Mouse (Mus musculus) heart, embryonic 13.5 days (tissue): Measurements from ENCODE around the gene Noa1. TPM values are rescaled to one million over a fixed set of nuclear protein-coding genes. Genes with fewer than 3 reads are reported as not detected.

Experiments used
- ATAC-seq: fragments of 200-750 bp; cut with Nextera tagmentation; 2 replicates; pipeline ENCODE4 v1.8.0; 2017; ENCODE audit warnings: moderate TSS enrichment; ENCODE audit not compliant: insufficient number of reproducible peaks, low FRiP score, low TSS enrichment; ENCODE audit errors: extremely low read depth
- H3K27ac ChIP-seq: fragments of 300-500 bp; sonication (generic); replicated peaks from 2 replicates; pipeline ENCODE4 v1.5.1; 2015; ENCODE audit warnings: moderate library complexity, mild to moderate bottlenecking, inconsistent platforms
- H3K27me3 ChIP-seq: fragments of 300-500 bp; sonication (generic); replicated peaks from 2 replicates; pipeline ENCODE4 v1.6.1; 2015; ENCODE audit warnings: mild to moderate bottlenecking, inconsistent platforms
- H3K36me3 ChIP-seq: fragments of 300-500 bp; sonication (generic); 2 replicates; pipeline ENCODE4 v1.6.1; 2015; ENCODE audit warnings: mild to moderate bottlenecking, inconsistent platforms
- H3K4me1 ChIP-seq: fragments of 300-500 bp; sonication (generic); 2 replicates; pipeline ENCODE4 v1.6.1; 2015; ENCODE audit warnings: inconsistent platforms
- H3K4me2 ChIP-seq: fragments of 300-500 bp; sonication (generic); 2 replicates; pipeline ENCODE4 v1.6.1; 2015; ENCODE audit warnings: inconsistent platforms, mild to moderate bottlenecking, moderate library complexity
- H3K4me3 ChIP-seq: fragments of 300-500 bp; sonication (generic); 2 replicates; pipeline ENCODE4 v1.5.1; 2015; ENCODE audit warnings: moderate library complexity, mild to moderate bottlenecking, inconsistent platforms
- H3K9ac ChIP-seq: fragments of 300-500 bp; sonication (generic); 2 replicates; pipeline ENCODE4 v1.6.1; 2015; ENCODE audit warnings: inconsistent platforms, mild to moderate bottlenecking, moderate library complexity
- H3K9me3 ChIP-seq: fragments of 300-500 bp; sonication (generic); 2 replicates; pipeline ENCODE4 v1.6.1; 2016; ENCODE audit warnings: inconsistent platforms
- WGBS: fragments of 180-500 bp; shearing (Covaris S2); methylation state at CpG from one replicate; pipeline ENCODE4 v1.1.7; 2015; ENCODE audit warnings: mixed read lengths; 5-methylcytosine and 5-hydroxymethylcytosine counted together
- polyA plus RNA-seq: library from polyadenylated mRNA; unstranded; fragments of >200 nt; fragmentation: Nextera tagmentation; extraction: Ambion mirVana; gene quantifications from 2 replicates; pipeline ENCODE4 v1.2.1, GENCODE M21; 2015

The Noa1 gene
- polyA plus RNA-seq, 1 experiment from 2014 or later, result 18.8 TPM

DNA sequence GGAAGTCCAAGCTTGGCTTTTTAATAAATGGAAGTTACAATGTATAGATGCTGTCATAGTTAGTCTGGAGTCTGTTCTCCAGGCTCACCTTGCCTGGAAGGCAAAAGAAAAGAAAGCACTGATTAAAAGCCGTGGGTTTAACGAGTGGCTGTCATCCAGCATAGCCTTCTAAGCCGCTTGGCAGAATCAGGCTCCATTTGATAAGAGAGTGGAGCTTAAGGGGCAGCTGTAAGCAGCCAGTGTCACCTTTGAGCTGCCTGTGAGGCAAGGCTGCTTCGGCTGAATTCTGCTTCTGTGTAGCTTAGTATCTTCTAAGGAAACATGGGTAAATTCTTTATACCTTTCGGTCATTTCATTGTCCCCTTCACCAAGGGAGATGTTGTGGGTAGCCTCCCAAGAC, 23.0 kb downstream of the Noa1 start:
- no peak overlapping the region for H3K9ac ChIP-seq
- ATAC-seq, result no peak
- peaks cover 14% of the 10 kb centered on the region for H3K4me1 ChIP-seq
- WGBS, result 40% methylated on average over 5 of the region's 5 CpGs
- no peak overlapping the region for H3K4me2 ChIP-seq
- H3K4me3 ChIP-seq, result no peak overlapping the region
- peaks cover 77% of the 10 kb centered on the region for H3K36me3 ChIP-seq
- H3K27me3 ChIP-seq, result no peaks in the 10 kb centered on the region
- no peaks in the 10 kb centered on the region for H3K9me3 ChIP-seq
- 0 out of 2 replicates have a peak overlapping the region, but pooled peaks have one; percentile 25 for H3K27ac ChIP-seq

DNA sequence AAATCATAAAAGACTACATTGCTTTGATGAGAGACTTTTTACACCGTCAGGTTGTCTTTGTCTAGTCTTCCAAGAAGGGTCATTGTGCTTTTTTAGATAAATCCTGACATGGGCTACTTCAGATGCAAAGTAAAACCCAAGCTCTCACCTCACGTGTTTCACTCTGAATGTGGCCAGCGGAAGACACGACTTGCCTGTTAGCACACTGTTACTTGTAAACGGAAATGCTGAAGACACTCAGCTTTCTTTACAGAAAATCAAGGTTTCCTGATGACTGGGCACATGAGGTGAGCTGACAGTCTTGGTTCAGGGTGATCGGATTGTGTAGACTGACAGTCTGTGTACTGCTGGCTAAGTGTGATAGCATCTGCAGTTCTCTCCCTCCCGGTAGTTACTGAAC, 24.2 kb downstream of the Noa1 start:
- H3K4me1 ChIP-seq, result peaks cover 14% of the 10 kb centered on the region
- H3K27me3 ChIP-seq, result no peaks in the 10 kb centered on the region
- H3K36me3 ChIP-seq, result peaks cover 78% of the 10 kb centered on the region
- no peak overlapping the region for H3K27ac ChIP-seq
- H3K9ac ChIP-seq, result no peak overlapping the region
- ATAC-seq, result no peak
- no peak overlapping the region for H3K4me3 ChIP-seq
- H3K4me2 ChIP-seq, result no peak overlapping the region
- no peaks in the 10 kb centered on the region for H3K9me3 ChIP-seq
- WGBS, result 83% methylated on average over 7 of the region's 7 CpGs

DNA sequence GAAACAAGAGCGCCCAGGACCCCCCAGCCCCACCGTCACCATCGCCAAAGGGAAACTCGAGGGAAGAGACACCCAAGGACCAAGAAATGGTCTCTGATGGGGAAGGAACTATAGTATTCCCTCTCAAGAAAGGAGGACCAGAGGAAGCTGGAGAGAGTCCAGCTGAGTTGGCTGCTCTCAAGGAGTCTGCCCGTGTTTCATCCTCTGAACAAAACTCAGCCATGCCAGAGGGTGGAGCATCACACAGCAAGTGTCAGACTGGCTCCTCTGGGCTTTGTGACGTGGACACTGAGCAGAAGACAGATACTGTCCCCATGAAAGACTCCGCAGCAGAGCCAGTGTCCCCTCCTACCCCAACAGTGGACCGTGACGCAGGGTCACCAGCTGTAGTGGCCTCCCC, 27.6 kb downstream of the Noa1 start:
- no peak overlapping the region for H3K27ac ChIP-seq
- H3K27me3 ChIP-seq, result no peaks in the 10 kb centered on the region
- peaks cover 21% of the 10 kb centered on the region for H3K4me1 ChIP-seq
- peaks cover 79% of the 10 kb centered on the region for H3K36me3 ChIP-seq
- 92% methylated on average over 9 of the region's 9 CpGs for WGBS
- H3K4me2 ChIP-seq, result no peak overlapping the region
- H3K9ac ChIP-seq, result no peak overlapping the region
- no peak overlapping the region for H3K4me3 ChIP-seq
- no peak for ATAC-seq
- H3K9me3 ChIP-seq, result no peaks in the 10 kb centered on the region

DNA sequence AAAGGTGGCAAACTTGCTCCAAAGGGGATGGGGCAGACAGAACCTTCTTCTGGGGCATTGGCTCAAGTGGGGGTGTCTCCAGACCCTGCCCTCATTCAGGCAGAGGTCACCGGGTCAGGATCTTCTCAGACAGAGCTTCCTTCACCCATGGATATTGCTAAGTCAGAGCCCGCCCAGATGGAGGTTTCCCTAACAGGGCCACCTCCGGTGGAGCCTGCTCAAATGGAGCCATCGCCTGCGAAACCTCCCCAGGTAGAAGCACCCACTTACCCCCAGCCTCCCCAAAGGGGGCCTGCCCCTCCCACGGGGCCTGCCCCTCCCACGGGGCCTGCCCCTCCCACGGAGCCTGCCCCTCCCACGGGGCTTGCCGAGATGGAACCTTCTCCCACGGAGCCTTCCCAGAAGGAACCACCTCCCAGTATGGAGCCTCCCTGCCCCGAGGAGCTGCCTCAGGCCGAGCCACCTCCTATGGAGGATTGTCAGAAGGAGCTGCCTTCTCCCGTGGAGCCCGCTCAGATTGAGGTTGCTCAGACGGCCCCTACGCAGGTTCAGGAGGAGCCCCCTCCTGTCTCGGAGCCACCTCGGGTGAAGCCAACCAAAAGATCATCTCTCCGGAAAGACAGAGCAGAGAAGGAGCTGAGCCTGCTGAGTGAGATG, 28.2 kb downstream of the Noa1 start:
- ATAC-seq, result no peak
- Histone ChIP-seq H3K4me3 (no peak overlapping the region), H3K4me2 (no peak overlapping the region), H3K9me3 (no peaks in the 10 kb centered on the region), H3K27me3 (no peaks in the 10 kb centered on the region), H3K9ac (no peak overlapping the region), H3K27ac (no peak overlapping the region), H3K36me3 (peaks cover 84% of the 10 kb centered on the region), H3K4me1 (peaks cover 15% of the 10 kb centered on the region)
- 85% methylated on average over 20 of the region's 20 CpGs for WGBS

DNA sequence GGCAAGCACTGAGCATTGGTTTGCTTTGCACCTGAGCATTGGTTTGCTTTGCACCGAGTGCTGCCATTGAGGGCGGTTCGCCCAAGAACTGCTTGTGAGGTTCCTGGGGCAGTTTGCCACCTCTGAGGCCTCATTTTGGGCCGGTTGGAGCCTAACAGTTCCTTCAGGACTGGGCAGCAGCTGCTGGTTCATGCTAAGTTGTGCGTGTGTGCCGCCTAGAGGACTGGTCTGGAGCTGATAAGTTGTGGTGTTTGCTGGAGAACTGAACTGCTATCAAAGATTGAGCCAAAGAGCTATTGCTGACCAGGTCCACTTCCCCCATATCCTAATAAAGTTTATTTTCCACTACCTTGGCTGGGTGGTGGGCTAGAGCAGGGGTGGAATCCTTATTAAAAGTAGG, 32.7 kb downstream of the Noa1 start:
- H3K4me3 ChIP-seq, result no peak overlapping the region
- H3K4me1 ChIP-seq, result peaks cover 21% of the 10 kb centered on the region; the same call in 1 of the 2 replicates
- no peak overlapping the region for H3K4me2 ChIP-seq
- no peak for ATAC-seq
- peaks cover 97% of the 10 kb centered on the region for H3K36me3 ChIP-seq
- no peaks in the 10 kb centered on the region for H3K27me3 ChIP-seq
- H3K27ac ChIP-seq, result no peak overlapping the region
- 89% methylated on average over 6 of the region's 6 CpGs for WGBS
- H3K9ac ChIP-seq, result no peak overlapping the region
- H3K9me3 ChIP-seq, result no peaks in the 10 kb centered on the region

DNA sequence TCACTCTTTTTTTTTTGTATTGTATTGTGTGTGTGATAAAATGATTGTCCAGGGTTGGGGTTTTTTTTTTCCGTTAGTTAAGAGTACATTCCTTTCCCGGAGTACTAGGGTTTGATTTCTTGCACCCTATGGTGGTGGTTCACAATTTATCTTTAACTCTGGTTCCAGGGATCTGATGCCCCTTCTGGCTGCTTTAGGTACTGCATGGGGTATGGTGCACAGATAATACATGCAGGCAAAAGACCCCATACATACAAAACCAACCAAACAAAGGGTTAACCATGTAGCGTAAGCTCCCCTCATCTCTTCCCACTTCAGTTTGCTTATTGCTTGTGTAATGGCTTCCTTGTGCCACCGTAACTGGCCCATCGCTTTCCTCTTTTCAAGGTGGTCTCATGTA, 33.9 kb downstream of the Noa1 start:
- Histone ChIP-seq H3K27ac (no peak overlapping the region), H3K27me3 (no peaks in the 10 kb centered on the region), H3K9me3 (no peaks in the 10 kb centered on the region), H3K4me1 (peaks cover 25% of the 10 kb centered on the region; the same call in 1 of the 2 replicates), H3K4me2 (no peak overlapping the region), H3K36me3 (peaks cover 97% of the 10 kb centered on the region), H3K4me3 (no peak overlapping the region), H3K9ac (no peak overlapping the region)
- WGBS, result 89% methylated on average over 5 of the region's 5 CpGs
- no peak for ATAC-seq

DNA sequence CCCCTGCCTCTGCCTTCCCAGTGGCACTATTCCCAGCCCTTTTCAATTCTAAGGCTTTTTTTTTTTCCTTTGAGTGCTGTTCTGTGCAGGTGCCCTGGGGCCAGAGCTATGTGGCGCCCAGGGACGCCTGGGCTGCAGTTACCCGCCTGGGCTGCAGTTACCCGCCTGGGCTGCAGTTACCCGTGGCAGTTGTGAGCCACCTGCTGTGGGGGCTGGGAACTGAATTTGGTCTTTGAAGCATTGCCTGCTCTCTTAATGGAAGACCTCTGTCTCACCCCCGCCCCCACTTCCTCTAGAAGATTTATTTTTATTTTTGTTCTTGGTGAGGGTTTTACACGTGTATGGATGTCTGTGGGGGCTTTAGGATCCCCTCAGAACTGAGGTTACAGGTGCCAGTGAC, 36.7 kb downstream of the Noa1 start:
- no peak overlapping the region for H3K4me3 ChIP-seq
- no peak overlapping the region for H3K9ac ChIP-seq
- peaks cover 30% of the 10 kb centered on the region for H3K4me1 ChIP-seq
- H3K36me3 ChIP-seq, result peaks cover 97% of the 10 kb centered on the region
- ATAC-seq, result no peak
- no peak overlapping the region for H3K27ac ChIP-seq
- WGBS, result 73% methylated on average over 7 of the region's 7 CpGs
- H3K4me2 ChIP-seq, result no peak overlapping the region
- no peaks in the 10 kb centered on the region for H3K9me3 ChIP-seq
- H3K27me3 ChIP-seq, result no peaks in the 10 kb centered on the region

DNA sequence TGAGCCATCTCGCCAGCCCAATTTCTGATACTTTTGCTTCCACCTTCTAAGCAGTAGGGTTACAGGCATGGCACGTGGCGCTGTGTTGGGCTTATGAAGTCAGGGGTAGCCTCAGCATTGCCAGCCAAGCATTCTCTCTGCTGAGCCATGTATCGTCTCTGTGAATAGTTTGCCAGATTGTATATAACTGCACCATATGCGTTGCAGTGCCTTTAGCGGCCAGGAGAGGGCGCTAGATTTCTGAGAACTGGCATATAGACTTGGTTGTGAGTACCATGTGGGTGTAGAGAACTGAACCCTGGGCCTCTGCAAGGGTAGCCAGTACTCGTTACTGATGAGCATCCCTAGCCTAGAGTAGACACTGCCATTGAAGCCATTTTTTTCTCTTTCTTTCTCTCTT, 40.5 kb downstream of the Noa1 start:
- Histone ChIP-seq H3K9ac (no peak overlapping the region), H3K4me3 (no peak overlapping the region), H3K27me3 (no peaks in the 10 kb centered on the region), H3K9me3 (no peaks in the 10 kb centered on the region), H3K4me2 (no peak overlapping the region), H3K36me3 (peaks cover 63% of the 10 kb centered on the region), H3K27ac (no peak overlapping the region), H3K4me1 (peaks cover 42% of the 10 kb centered on the region)
- WGBS, result 71% methylated on average over 8 of the region's 8 CpGs
- ATAC-seq, result no peak

DNA sequence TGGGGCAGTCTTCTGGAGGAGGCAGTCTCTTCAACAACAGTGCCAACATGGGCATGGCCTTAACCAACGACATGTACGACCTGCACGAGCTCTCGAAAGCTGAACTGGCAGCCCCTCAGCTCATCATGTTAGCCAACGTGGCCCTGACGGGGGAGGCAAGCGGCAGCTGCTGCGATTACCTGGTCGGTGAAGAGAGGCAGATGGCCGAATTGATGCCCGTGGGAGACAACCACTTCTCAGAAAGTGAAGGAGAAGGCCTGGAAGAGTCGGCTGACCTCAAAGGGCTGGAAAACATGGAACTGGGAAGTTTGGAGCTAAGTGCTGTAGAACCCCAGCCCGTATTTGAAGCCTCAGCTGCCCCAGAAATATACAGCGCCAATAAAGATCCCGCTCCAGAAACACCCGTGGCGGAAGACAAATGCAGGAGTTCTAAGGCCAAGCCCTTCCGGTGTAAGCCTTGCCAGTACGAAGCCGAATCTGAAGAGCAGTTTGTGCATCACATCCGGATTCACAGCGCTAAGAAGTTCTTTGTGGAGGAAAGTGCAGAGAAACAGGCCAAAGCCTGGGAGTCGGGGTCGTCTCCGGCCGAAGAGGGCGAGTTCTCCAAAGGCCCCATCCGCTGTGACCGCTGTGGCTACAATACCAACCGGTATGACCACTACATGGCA, 41.8 kb downstream of the Noa1 start:
- H3K9me3 ChIP-seq, result no peaks in the 10 kb centered on the region
- no peak overlapping the region for H3K27ac ChIP-seq
- peak overlapping the region; percentile 94; the same call in 1 of the 2 replicates for H3K4me3 ChIP-seq
- H3K4me2 ChIP-seq, result peak overlapping the region; percentile 75
- no peaks in the 10 kb centered on the region for H3K27me3 ChIP-seq
- 90% methylated on average over 30 of the region's 30 CpGs for WGBS
- H3K4me1 ChIP-seq, result peaks cover 33% of the 10 kb centered on the region
- no peak for ATAC-seq
- H3K9ac ChIP-seq, result no peak overlapping the region
- peaks cover 50% of the 10 kb centered on the region for H3K36me3 ChIP-seq

DNA sequence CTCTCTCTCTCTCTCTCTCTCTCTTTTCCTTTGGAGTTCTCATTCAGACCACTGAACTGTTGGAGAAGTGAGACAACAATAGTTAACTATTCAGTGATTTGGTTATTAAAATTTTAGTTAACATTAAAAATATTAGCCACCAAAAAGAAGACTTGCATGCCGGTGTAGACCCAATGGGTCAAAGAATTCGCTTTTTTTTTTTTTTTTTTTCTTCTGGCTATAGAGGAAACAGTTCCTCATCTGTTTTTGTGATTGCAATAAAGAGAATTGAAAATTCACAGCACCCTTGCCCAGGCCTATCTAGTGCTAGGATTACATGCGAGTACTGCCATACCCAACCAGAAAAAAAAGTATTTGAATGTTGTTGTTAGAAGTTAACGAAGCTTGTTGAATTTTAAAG, 42.4 kb downstream of the Noa1 start:
- no peak for ATAC-seq
- Histone ChIP-seq H3K9ac (peak overlapping the region; percentile 98), H3K4me1 (peaks cover 32% of the 10 kb centered on the region), H3K27ac (no peak overlapping the region), H3K4me2 (peak overlapping the region; percentile 75), H3K27me3 (no peaks in the 10 kb centered on the region), H3K4me3 (peak overlapping the region; percentile 94), H3K36me3 (peaks cover 44% of the 10 kb centered on the region), H3K9me3 (no peaks in the 10 kb centered on the region)
- WGBS, result 62% methylated on average over 4 of the region's 4 CpGs

DNA sequence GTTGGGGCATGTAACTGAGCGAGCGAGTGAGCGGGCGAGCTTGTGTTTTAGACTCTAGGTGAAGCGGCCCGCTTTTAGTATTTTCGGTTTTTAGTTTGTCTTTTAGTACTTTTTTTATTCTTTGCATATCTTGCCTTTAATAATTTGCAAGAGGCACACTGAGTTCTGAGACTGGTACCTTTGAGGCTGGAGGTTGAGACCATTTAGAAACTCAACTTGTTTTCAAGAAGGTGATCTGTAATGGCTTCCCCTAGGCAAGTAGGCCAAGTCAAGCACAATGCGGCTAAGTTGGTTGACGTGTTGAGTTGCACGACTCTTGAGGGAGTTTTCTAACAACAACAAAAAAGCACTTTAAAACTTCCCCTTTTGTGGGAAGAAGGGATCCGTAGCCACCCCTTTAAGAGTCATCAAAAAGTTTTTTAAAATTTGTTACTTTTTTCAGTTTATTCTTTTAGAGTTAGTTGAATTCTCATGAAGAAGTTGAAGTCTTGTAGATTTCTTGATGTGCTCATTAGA, 42.9 kb downstream of the Noa1 start:
- no peaks in the 10 kb centered on the region for H3K9me3 ChIP-seq
- H3K27ac ChIP-seq, result peak overlapping the region; percentile 98
- ATAC-seq, result no peak
- WGBS, result 2% methylated on average over 11 of the region's 11 CpGs
- H3K4me3 ChIP-seq, result peak overlapping the region; percentile 94
- H3K4me2 ChIP-seq, result peak overlapping the region; percentile 75
- peak overlapping the region; percentile 98 for H3K9ac ChIP-seq
- no peaks in the 10 kb centered on the region for H3K27me3 ChIP-seq
- H3K36me3 ChIP-seq, result peaks cover 39% of the 10 kb centered on the region
- H3K4me1 ChIP-seq, result peaks cover 32% of the 10 kb centered on the region
